Mouse (Mus musculus) lung, adult 2 months (tissue): ENCODE measurements around the gene Exosc6. TPM values are rescaled to one million over a fixed set of nuclear protein-coding genes. Genes with fewer than 3 reads are reported as not detected.
"Not testable (repeated sequence)": the region's sequence is repeated elsewhere in the genome, so short reads cannot be mapped to it uniquely, and the experiment has no call there.

ENCODE experiments used
- DNase-seq: peaks from one replicate; pipeline ENCODE4 v3.0.0; 2022
- H3K4me1 ChIP-seq: fragments of 200-500 bp; 2 replicates; pipeline ENCODE4 v1.6.1; 2011; ENCODE audit warnings: low read length; ENCODE audit not compliant: control insufficient read depth, insufficient read depth
- H3K4me3 ChIP-seq: fragments of 200-500 bp; replicated peaks from 2 replicates; pipeline ENCODE3; 2011; ENCODE audit warnings: low read depth, mild to moderate bottlenecking, control low read depth, low read length; ENCODE audit errors: extremely low read depth
- CTCF ChIP-seq: fragments of 200-500 bp; IDR thresholded peaks from 2 replicates; pipeline ENCODE4 v1.5.1; 2011; ENCODE audit warnings: mild to moderate bottlenecking, low read length, control low read depth; ENCODE audit not compliant: insufficient read depth
- POLR2A ChIP-seq: fragments of 200-500 bp; IDR thresholded peaks from 2 replicates; pipeline ENCODE4 v1.6.1; 2011; ENCODE audit warnings: low read depth, mild to moderate bottlenecking, control low read depth, low read length, borderline replicate concordance; ENCODE audit errors: extremely low read depth
- WGBS: fragments of 180-500 bp; shearing (Covaris S2); methylation state at CpG from one replicate; pipeline ENCODE4 v1.1.7; 2018; 5-methylcytosine and 5-hydroxymethylcytosine counted together
- polyA plus RNA-seq: library from polyadenylated mRNA; depleted of rRNA; stranded (reverse); fragments of >200 nt; gene quantifications from 2 replicates; pipeline ENCODE4 v1.2.3, GENCODE M21; 2012; rRNA removed

Gene Exosc6
- 1.8 and 22.2 TPM in 2 replicates for polyA plus RNA-seq

GRCm38 (mm10) chr8:111056158-111056663 is at the start of gene Exosc6:
Gene Exosc6, plus strand, starts transcription at chr8:111056339.
- peak; percentile 91 for DNase-seq
- under 1% methylated on average over 68 of the region's 68 CpGs for WGBS

GRCm38 (mm10) chr8:111010230-111010991 is 45.7 kb upstream of the Exosc6 start:
- not testable (repeated sequence) for DNase-seq, H3K4me1 ChIP-seq, H3K4me3 ChIP-seq
- WGBS = 68% methylated on average over 9 of the region's 10 CpGs

More at GRCm38 (mm10) chr8:111056158-111056663, at the start of gene Exosc6:
- Histone ChIP-seq H3K4me3 (peak within 1 kb of the TSS; percentile 81), H3K4me1 (no peaks in the 10 kb centered on the region; the same call in 1 of the 2 replicates)
- peak; percentile 91 for TF ChIP-seq CTCF
- TF ChIP-seq POLR2A = no peak

DNA sequence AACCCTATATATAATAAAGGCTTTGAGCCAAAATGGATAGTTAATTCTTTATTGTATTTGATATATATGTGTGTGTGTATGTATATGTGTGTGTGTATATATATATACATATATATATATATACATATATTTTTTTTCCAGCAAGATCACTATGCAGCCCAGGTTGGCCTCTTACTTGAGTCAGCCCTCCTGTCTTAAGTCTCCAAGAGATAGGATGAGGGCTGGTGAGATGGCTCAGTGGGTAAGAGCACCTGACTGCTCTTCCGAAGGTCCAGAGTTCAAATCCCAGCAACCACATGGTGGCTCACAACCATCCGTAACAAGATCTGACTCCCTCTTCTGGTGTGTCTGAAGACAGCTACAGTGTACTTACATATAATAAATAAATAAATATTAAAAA is 29.5 kb upstream of the Exosc6 start:
- 84% methylated on average over 2 of the region's 2 CpGs for WGBS
- DNase-seq, H3K4me3 ChIP-seq, H3K4me1 ChIP-seq: not testable (repeated sequence)

DNA sequence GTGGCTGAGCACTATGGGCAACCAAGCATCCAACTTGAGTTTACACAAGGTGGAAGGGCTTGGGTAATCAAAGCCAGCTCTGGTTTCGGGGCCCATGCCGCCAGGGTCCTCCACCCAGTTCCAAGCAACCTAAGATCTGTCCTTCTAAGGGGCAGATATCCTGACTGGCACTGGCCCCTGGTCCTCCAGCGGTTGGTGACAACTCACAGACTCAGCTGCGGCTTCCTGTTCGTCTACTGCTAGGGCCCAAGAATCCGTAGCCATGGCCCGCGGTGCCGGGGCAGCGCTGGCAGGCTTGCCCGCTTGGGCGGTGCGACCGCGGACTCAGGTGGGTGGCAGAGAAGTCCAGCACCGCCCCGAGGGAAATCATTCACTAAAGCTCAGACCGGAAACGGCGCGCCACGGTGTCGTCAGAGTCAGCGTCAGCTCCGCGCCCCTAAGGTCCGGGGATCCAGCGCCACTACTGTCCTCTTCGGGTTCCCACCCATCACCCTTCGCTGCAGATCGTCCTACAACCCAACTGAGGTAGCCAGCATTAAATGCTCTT is 28.7 kb upstream of the Exosc6 start:
- 1% methylated on average over 31 of the region's 31 CpGs for WGBS
- peak overlapping the region; percentile 80 for H3K4me3 ChIP-seq

GRCm38 (mm10) chr8:111029589-111029988 is 26.6 kb upstream of the Exosc6 start:
- WGBS = 36% methylated on average over 4 of the region's 4 CpGs
- no peak for DNase-seq
- H3K4me1 ChIP-seq = no peaks in the 10 kb centered on the region
- H3K4me3 ChIP-seq = no peak overlapping the region
- TF ChIP-seq POLR2A (no peak), CTCF (no peak)

More for the DNA sequence above, 28.7 kb upstream of the Exosc6 start:
- no peaks in the 10 kb centered on the region for H3K4me1 ChIP-seq
- peak; percentile 87 for DNase-seq
- TF ChIP-seq CTCF = no peak
- peak; percentile 72 for TF ChIP-seq POLR2A

DNA sequence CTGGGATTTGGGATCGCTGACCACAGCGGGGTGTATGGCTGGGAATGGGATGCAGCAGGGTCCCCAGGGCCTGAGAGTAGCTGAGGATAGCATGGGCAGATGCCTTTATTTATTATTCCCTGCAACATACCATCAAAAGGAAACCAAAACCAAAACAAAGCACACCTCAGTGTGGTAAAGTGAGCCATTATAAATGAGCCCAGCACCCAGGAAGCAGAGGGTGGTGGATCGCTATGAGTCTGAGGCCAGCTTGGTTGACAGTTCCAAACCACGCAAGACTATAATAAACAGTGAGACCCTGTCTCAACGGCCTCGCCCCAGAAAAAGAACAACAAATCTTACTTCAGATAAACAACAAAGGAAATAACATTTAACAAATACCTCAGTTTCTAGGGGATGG is 26.1 kb upstream of the Exosc6 start:
- no peak for DNase-seq
- Histone ChIP-seq H3K4me1 (no peaks in the 10 kb centered on the region), H3K4me3 (no peak overlapping the region)
- TF ChIP-seq POLR2A = no peak
- no peak for TF ChIP-seq CTCF
- WGBS = 61% methylated on average over 6 of the region's 6 CpGs

- 93% methylated on average over 19 of the region's 19 CpGs for WGBS
Measured at GRCm38 (mm10) chr8:111031572-111031971, 24.6 kb upstream of the Exosc6 start, which contains the start of gene Ddx19b. Gene Ddx19b, minus strand, starts transcription at chr8:111031751.

GRCm38 (mm10) chr8:111032916-111033315 is 23.2 kb upstream of the Exosc6 start, which contains the start of gene Aars:
Gene Aars, plus strand, starts transcription at chr8:111033144.
- Histone ChIP-seq H3K4me1 (peaks cover 3% of the 10 kb centered on the region; the same call in 1 of the 2 replicates), H3K4me3 (peak within 1 kb of the TSS; percentile 90)
- no peak for TF ChIP-seq POLR2A
- no peak for TF ChIP-seq CTCF
- 88% methylated on average over 7 of the region's 7 CpGs for WGBS
- DNase-seq = no peak

More at GRCm38 (mm10) chr8:111031572-111031971, 24.6 kb upstream of the Exosc6 start, which contains the start of gene Ddx19b:
- DNase-seq = no peak
- H3K4me1 ChIP-seq = peaks cover 3% of the 10 kb centered on the region; the same call in 1 of the 2 replicates
- no peak within 1 kb of the TSS for H3K4me3 ChIP-seq
- TF ChIP-seq POLR2A (no peak), CTCF (no peak)

DNA sequence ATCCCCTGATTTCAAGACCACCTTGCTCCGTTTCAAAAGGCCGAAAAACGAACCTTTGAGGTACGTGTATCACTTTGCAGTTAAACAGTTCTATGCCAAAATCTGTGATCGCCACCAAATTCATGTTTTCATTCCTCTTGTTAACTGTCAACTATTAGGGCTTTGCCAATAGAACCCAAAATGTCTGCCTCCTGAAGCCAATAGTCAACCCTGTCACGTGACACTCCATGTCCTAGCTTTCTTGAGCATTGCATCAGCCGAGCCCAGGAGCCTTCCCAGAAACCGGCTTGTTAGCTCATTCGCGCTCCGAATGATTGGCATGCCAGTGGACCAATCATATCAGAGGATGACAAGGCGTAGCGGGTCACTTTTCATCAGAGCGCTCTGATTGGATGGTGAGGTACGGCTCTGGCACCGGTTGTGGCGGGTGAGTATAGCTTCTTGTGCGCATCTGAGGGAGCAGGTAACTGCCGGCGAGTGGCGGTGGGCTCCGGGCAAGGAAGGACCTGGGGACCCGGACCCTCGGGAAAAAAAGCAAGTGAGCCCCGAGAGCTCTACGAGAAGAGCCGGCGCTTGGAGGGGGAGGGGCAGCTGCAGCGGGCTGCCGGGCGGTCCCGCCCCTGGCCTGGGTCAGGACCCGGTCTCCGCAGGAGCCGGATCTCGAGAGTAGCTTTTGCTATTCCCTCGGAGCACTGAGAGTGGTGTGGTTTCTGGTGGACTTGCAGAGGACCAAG is 22.5 kb upstream of the Exosc6 start:
- peak overlapping the region; percentile 90 for H3K4me3 ChIP-seq
- WGBS = 7% methylated on average over 37 of the region's 37 CpGs
- peaks cover 3% of the 10 kb centered on the region; the same call in 1 of the 2 replicates for H3K4me1 ChIP-seq
- TF ChIP-seq POLR2A (peak; percentile 67; the same call in 1 of the 2 replicates), CTCF (no peak)
- DNase-seq = peak; percentile 93
